Mouse (Mus musculus): ENCODE measurements around the gene Spdya.
"Not testable (repeated sequence)": the region's sequence is repeated elsewhere in the genome, so short reads cannot be mapped to it uniquely, and the experiment has no call there.

Spdya gene

GRCm38 (mm10) chr17:71633350-71633749 is 81.5 kb downstream of the Spdya start:
- no peak for DNase-seq

DNA sequence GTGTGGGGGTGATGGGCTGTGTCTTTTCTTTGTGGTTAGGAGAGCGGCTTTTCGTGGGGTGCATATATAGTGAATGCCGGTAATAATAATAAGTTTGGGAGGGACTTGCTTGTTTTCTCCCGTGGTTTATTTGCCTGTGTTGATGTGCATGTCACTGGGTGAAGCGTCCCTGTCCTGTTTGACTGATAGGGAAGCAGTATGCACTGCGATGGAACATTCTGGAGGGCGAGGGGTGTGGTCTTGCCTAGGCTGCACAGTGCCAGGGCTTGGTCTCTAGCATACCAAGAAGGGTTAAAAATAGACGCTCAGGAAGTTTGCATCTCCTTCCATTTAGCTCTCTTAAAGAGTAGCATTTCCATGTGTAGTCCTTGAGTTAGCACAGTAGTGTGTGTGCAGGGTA is 84.9 kb downstream of the Spdya start:
- no peak for DNase-seq

- peak in 1 of 2 experiments; percentile 21 for DNase-seq
These were observed 85.9 kb downstream of the Spdya start for GRCm38 (mm10) chr17:71637750-71638265.

- DNase-seq = not testable (repeated sequence)
These were observed 87.2 kb downstream of the Spdya start for GRCm38 (mm10) chr17:71639056-71639455.

Measured in kidney, postnatal 36 days (tissue).